Mouse (Mus musculus) forebrain, embryonic 16.5 days (tissue): Measurements from ENCODE around the gene Alyref. TPM values are rescaled to one million over a fixed set of nuclear protein-coding genes. Genes with fewer than 3 reads are reported as not detected.

Experiments
- ATAC-seq: fragments of 200-750 bp; cut with Nextera tagmentation; 2 replicates; pipeline ENCODE4 v1.8.0; 2017; ENCODE audit warnings: mild to moderate bottlenecking, moderate library complexity
- H3K27ac ChIP-seq: fragments of 300-500 bp; sonication (generic); 2 replicates; pipeline ENCODE4 v1.5.1; 2014; ENCODE audit warnings: low read length, control low read depth
- H3K27me3 ChIP-seq: fragments of 300-500 bp; sonication (generic); replicated peaks from 2 replicates; pipeline ENCODE4 v1.6.1; 2014; ENCODE audit warnings: low read length; ENCODE audit not compliant: control insufficient read depth, insufficient read depth
- H3K36me3 ChIP-seq: fragments of 300-500 bp; sonication (generic); 2 replicates; pipeline ENCODE4 v1.6.1; 2014; ENCODE audit not compliant: control insufficient read depth, insufficient read depth
- H3K4me1 ChIP-seq: fragments of 300-500 bp; sonication (generic); replicated peaks from 2 replicates; pipeline ENCODE4 v1.6.1; 2014; ENCODE audit warnings: low read length; ENCODE audit not compliant: control insufficient read depth, insufficient read depth
- H3K4me2 ChIP-seq: fragments of 300-500 bp; sonication (generic); 2 replicates; pipeline ENCODE4 v1.6.1; 2014; ENCODE audit warnings: mild to moderate bottlenecking, low read length, control low read depth
- H3K4me3 ChIP-seq: fragments of 300-500 bp; sonication (generic); replicated peaks from 2 replicates; pipeline ENCODE4 v1.5.1; 2014; ENCODE audit warnings: mild to moderate bottlenecking, low read length, control low read depth
- H3K9ac ChIP-seq: fragments of 300-500 bp; sonication (generic); replicated peaks from 2 replicates; pipeline ENCODE4 v1.6.1; 2014; ENCODE audit warnings: low read depth, low read length, control low read depth
- H3K9me3 ChIP-seq: fragments of 300-500 bp; sonication (generic); 2 replicates; pipeline ENCODE4 v1.6.1; 2016; ENCODE audit warnings: low read length; ENCODE audit not compliant: control insufficient read depth
- WGBS: fragments of 180-500 bp; shearing (Covaris S2); extraction: QIAGEN DNeasy Blood & Tissue Kit; methylation state at CpG from one replicate; pipeline ENCODE4 v1.1.7; 2014; 5-methylcytosine and 5-hydroxymethylcytosine counted together
- polyA plus RNA-seq: library from polyadenylated mRNA; unstranded; fragments of >200 nt; fragmentation: Nextera tagmentation; extraction: Ambion mirVana; gene quantifications from 2 replicates; pipeline ENCODE4 v1.2.1, GENCODE M21; 2015

Alyref gene
- polyA plus RNA-seq, 1 experiment from 2014 or later, result 287 TPM

GRCm38 (mm10) chr11:120552736-120553135 is 45.4 kb downstream of the Alyref start:
- Histone ChIP-seq H3K4me2 (no peak overlapping the region), H3K9ac (no peak overlapping the region)
- 63% methylated on average over 5 of the region's 5 CpGs for WGBS

GRCm38 (mm10) chr11:120550810-120551440 is 47.2 kb downstream of the Alyref start, which contains the start of gene Ppp1r27:
Gene Ppp1r27, minus strand, starts transcription at chr11:120551132.
- H3K27ac ChIP-seq, result no peak within 1 kb of the TSS
- 94% methylated on average over 28 of the region's 28 CpGs for WGBS
- no peak for ATAC-seq

More at GRCm38 (mm10) chr11:120552736-120553135, 45.4 kb downstream of the Alyref start:
- no peak for ATAC-seq
- no peaks in the 10 kb centered on the region for H3K36me3 ChIP-seq
- no peak overlapping the region for H3K27ac ChIP-seq
- H3K9me3 ChIP-seq, result no peaks in the 10 kb centered on the region
- peaks cover 20% of the 10 kb centered on the region for H3K4me1 ChIP-seq
- H3K27me3 ChIP-seq, result no peaks in the 10 kb centered on the region
- no peak overlapping the region for H3K4me3 ChIP-seq

GRCm38 (mm10) chr11:120549986-120550809 is 48.0 kb downstream of the Alyref start:
- peak; percentile 38 for ATAC-seq
- Histone ChIP-seq H3K4me2 (peak overlapping the region; percentile 78), H3K27ac (0 out of 2 replicates have a peak overlapping the region, but pooled peaks have one; percentile 8), H3K4me1 (peaks cover 23% of the 10 kb centered on the region), H3K36me3 (no peaks in the 10 kb centered on the region), H3K9ac (peak overlapping the region; percentile 86), H3K9me3 (no peaks in the 10 kb centered on the region), H3K27me3 (no peaks in the 10 kb centered on the region), H3K4me3 (peak overlapping the region; percentile 72)
- 72% methylated on average over 11 of the region's 11 CpGs for WGBS

More at GRCm38 (mm10) chr11:120550810-120551440, 47.2 kb downstream of the Alyref start, which contains the start of gene Ppp1r27:
- Histone ChIP-seq H3K9ac (peak within 1 kb of the TSS; percentile 86), H3K4me1 (peaks cover 23% of the 10 kb centered on the region), H3K36me3 (no peaks in the 10 kb centered on the region), H3K4me2 (peak within 1 kb of the TSS; percentile 78), H3K27me3 (no peaks in the 10 kb centered on the region), H3K4me3 (peak within 1 kb of the TSS; percentile 72), H3K9me3 (no peaks in the 10 kb centered on the region)

GRCm38 (mm10) chr11:120549168-120549945 is 48.8 kb downstream of the Alyref start, which contains the start of gene Mcrip1:
Gene Mcrip1, minus strand, starts transcription at chr11:120549727.
- H3K27me3 ChIP-seq, result no peaks in the 10 kb centered on the region
- no peaks in the 10 kb centered on the region for H3K9me3 ChIP-seq
- under 1% methylated on average over 83 of the region's 87 CpGs for WGBS

GRCm38 (mm10) chr11:120548786-120549167 is 49.4 kb downstream of the Alyref start:
- WGBS, result 23% methylated on average over 7 of the region's 7 CpGs
- peaks cover 23% of the 10 kb centered on the region for H3K4me1 ChIP-seq
- H3K36me3 ChIP-seq, result no peaks in the 10 kb centered on the region
- H3K4me2 ChIP-seq, result peak overlapping the region; percentile 85
- H3K9ac ChIP-seq, result peak overlapping the region; percentile 86
- peak overlapping the region; percentile 67; the same call in 1 of the 2 replicates for H3K27ac ChIP-seq
- no peaks in the 10 kb centered on the region for H3K27me3 ChIP-seq
- no peaks in the 10 kb centered on the region for H3K9me3 ChIP-seq
- ATAC-seq, result no peak
- H3K4me3 ChIP-seq, result peak overlapping the region; percentile 72

More at GRCm38 (mm10) chr11:120549168-120549945, 48.8 kb downstream of the Alyref start, which contains the start of gene Mcrip1:
- peaks cover 23% of the 10 kb centered on the region for H3K4me1 ChIP-seq
- H3K9ac ChIP-seq, result peak within 1 kb of the TSS; percentile 86
- no peaks in the 10 kb centered on the region for H3K36me3 ChIP-seq
- peak within 1 kb of the TSS; percentile 67 for H3K27ac ChIP-seq
- peak within 1 kb of the TSS; percentile 72 for H3K4me3 ChIP-seq
- peak within 1 kb of the TSS; percentile 85 for H3K4me2 ChIP-seq
- peak; percentile 93 for ATAC-seq

GRCm38 (mm10) chr11:120548214-120548613 is 50.0 kb downstream of the Alyref start:
- 82% methylated on average over 3 of the region's 3 CpGs for WGBS
- Histone ChIP-seq H3K27me3 (no peaks in the 10 kb centered on the region), H3K36me3 (peaks cover 2% of the 10 kb centered on the region; the same call in 1 of the 2 replicates), H3K9me3 (no peaks in the 10 kb centered on the region), H3K27ac (no peak overlapping the region), H3K4me2 (peak overlapping the region; percentile 85), H3K9ac (no peak overlapping the region), H3K4me3 (no peak overlapping the region), H3K4me1 (peaks cover 23% of the 10 kb centered on the region)
- no peak for ATAC-seq

GRCm38 (mm10) chr11:120547469-120547868 is 50.7 kb downstream of the Alyref start:
- H3K4me2 ChIP-seq, result no peak overlapping the region
- peaks cover 23% of the 10 kb centered on the region for H3K4me1 ChIP-seq
- H3K36me3 ChIP-seq, result peaks cover 7% of the 10 kb centered on the region; the same call in 1 of the 2 replicates
- H3K4me3 ChIP-seq, result no peak overlapping the region
- WGBS, result 61% methylated on average over 2 of the region's 2 CpGs
- no peaks in the 10 kb centered on the region for H3K9me3 ChIP-seq
- no peak for ATAC-seq
- no peak overlapping the region for H3K27ac ChIP-seq
- H3K9ac ChIP-seq, result no peak overlapping the region
- no peaks in the 10 kb centered on the region for H3K27me3 ChIP-seq

- no peak overlapping the region for H3K4me3 ChIP-seq
- no peak overlapping the region for H3K4me2 ChIP-seq
- no peaks in the 10 kb centered on the region for H3K9me3 ChIP-seq
- H3K9ac ChIP-seq, result no peak overlapping the region
- no peak for ATAC-seq
- H3K36me3 ChIP-seq, result peaks cover 7% of the 10 kb centered on the region; the same call in 1 of the 2 replicates
- no peak overlapping the region for H3K27ac ChIP-seq
- 99% methylated on average over 3 of the region's 3 CpGs for WGBS
- H3K4me1 ChIP-seq, result peaks cover 23% of the 10 kb centered on the region
- H3K27me3 ChIP-seq, result no peaks in the 10 kb centered on the region
Measured at GRCm38 (mm10) chr11:120545964-120546363, 52.2 kb downstream of the Alyref start.
